Mouse (Mus musculus) B cell, adult 2 months (primary cell): ENCODE measurements around the gene Pms1.

Source experiments
- DNase-seq, 2 experiments: peaks; one replicate each; pipeline ENCODE4 v3.0.0; 2022

Gene Pms1

DNA sequence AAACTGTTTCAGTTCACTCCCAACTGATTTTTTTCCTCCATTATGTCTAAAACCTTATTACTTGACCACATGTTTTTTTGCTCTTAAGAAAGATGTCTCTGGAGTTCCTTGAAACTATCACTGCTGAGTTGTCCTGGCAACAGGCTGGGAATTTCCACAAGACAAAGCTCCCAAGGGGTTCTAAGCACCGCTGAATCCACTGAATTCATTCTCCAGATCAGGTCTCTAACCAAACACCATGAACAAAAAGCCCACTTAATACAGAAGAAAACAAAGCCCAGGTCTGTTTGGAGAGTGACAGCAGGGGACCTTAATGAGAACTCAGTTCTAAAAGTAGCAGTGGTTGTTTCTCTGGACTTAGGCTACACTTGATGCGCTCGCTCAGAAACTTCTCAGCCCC, 105.6 kb downstream of the Pms1 start:
- DNase-seq, result no peak

DNA sequence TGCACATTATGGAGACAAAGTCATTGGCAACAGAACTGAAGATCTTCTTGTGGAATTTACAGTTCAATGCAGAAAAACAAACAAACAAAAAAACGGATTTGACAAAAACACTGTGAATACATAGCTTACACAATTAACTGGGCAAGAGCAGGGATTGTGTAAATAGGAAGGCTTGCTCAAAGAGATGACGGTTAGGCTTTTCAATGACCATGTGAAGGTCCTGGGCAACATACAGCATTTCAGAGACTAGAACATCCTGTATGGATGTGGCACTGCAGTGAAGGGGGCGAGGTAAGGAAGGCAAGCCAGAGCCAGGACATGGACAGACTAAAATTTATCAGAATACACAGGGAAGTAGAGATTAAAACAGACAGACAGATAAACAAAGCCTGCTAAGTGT, 107.2 kb downstream of the Pms1 start:
- no peak for DNase-seq

DNA sequence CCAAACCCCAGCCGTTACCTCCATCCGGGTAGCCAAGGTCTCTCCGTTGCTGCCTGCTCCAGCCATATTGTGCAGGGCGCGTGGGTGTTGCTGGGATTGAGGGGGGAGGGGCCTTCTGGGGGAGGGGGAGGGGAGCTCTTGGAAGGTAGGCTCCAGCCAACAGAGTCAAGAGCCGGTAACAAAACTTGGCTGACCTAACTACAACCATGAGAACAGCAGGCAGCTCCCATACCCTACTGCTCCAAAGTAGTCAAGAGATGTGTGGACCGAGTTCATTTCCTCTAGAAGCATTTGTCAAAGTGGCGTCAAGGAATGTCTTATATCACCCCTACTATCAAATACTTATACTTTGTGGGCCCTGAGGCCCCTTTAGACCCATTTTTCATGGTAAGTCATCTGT, 109.3 kb downstream of the Pms1 start, which contains the start of gene 1700019A02Rik:
1700019A02Rik (minus strand) TSS at position 101 of the 400 bp plus-strand sequence.
- no peak for DNase-seq

DNA sequence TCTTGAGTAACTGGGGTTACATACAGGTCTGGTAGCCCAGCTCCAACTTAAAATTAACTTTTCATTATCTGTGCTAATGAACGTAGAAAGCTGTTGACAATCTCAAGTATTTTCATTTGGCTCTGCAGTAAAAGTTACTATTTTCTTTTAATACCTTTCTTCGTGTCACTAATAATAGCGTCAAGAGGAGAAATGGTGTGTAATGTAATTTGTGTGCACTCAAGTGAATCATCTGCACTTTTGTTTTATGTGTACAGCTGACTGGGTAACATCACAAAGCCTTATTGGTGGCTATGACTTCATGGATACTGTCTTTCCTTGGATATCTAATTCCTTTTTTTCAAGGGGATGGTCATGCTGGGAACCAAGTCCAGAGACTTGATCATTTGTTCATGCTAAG, 110.5 kb downstream of the Pms1 start:
- no peak for DNase-seq

DNA sequence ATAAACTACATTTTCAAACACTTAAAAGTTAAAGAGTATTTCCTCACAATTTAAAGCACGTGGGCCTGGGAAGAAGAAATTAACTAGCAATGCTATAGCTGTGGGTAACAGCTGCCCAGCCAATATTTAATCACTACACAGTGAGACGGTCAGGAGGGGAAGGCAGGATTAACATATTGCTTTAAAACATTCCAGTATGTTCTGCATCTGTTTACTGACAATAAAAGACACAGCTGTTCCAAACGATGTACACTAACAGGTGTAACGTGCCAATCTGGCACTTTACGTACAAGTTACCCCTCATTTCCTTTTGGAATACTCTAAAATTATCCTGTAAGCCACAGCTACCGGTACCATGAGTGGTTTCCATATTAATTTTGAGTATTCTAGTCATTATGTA, 139.1 kb downstream of the Pms1 start:
- no peak for DNase-seq
